Mouse (Mus musculus): ENCODE measurements around the gene Gm14409. TPM values are rescaled to one million over a fixed set of nuclear protein-coding genes. Genes with fewer than 3 reads are reported as not detected.
"Not testable (repeated sequence)": the region's sequence is repeated elsewhere in the genome, so short reads cannot be mapped to it uniquely, and the experiment has no call there.

The Gm14409 gene
- total RNA-seq (2015; ENCODE audit: low replicate concordance) (not detected in 2 replicates), total RNA-seq (2017; ENCODE audit: low replicate concordance) (not detected in 2 replicates)

DNA sequence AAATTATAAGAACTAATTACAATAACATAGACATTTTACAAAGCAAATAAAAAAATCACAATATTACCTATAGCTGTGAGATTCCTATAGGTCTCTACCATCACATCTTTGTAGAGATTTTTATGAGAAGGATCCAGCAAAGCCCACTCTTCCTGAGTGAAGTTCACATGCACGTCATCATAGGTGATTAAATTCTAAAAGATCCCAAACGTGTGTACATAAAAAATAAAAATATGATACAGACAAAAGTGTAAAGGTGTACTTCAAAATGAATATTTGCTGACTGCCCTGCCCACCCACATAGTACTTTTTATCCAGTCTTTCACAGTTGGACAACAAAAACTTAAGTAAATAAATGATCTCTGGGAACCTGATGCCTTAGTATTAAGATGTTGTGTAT lies at the start of gene Gm14409:
Gm14409 (minus strand) TSS at position 101 of the 400 bp plus-strand sequence.
- not testable (repeated sequence) for ATAC-seq (replicated peaks; ENCODE audit: low FRiP score, poor library complexity, severe bottlenecking)

DNA sequence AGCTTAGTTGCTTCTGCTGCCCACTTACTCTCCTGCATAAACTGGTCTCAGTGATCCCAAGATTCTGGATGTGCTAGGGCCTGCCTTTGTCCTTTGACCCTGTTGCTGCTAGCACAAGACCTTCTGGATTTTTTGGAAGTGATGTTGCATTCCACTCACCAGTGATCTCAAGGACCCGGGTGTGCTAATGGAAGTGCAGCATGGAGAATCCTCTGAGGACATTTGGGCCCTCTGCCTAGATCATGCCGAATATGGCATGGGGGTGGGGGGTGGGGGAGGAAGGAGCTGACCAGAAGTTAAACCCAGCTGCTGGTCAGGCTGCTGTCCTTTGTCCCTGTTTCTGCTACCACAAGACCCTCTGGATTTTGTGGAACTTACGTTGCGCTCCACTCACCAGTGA lies 42.8 kb upstream of the Gm14409 start:
- ATAC-seq (replicated peaks; ENCODE audit: low FRiP score, poor library complexity, severe bottlenecking): not testable (repeated sequence)

DNA sequence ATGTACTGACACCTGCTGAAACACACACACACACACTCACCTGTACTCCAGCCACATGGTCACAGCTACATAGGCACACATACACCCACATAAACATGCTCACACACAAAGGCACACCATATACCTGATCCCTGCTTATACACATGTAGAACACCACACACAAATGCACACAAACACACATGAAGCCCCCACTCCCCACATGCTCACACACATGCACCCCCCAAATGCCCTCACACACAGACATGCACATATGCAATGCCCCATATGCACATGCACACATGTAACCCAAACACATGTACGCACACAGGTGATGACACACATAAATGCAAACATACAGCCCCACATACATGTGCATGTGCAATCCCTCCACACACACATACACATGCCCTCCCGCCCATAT lies 38.1 kb upstream of the Gm14409 start:
- not testable (repeated sequence) for ATAC-seq (replicated peaks; ENCODE audit: low FRiP score, poor library complexity, severe bottlenecking)

GRCm38 (mm10) chr2:177283701-177284100 lies 16.9 kb upstream of the Gm14409 start:
- not testable (repeated sequence) for ATAC-seq (replicated peaks; ENCODE audit: low FRiP score, poor library complexity, severe bottlenecking)

DNA sequence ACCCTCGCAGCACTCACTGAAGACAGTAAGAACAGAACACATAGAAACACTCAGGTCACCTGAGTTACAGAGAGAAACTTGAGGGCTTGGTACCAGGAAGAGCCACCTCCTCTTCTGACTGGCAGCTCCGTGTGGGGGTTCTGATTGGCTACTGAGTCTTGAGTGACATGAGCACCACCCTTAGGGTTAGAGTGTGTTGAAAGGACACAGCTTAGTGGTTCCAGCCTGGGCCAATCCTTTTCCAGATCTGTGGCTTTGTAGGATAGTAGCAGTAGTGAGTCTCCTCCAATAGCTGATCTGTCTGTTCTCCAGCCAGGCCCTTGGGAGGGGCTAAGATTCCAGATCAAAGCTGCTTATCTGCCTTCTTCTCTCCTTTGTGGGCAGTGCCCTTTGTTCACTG lies 10.9 kb upstream of the Gm14409 start:
- ATAC-seq (replicated peaks; ENCODE audit: low FRiP score, poor library complexity, severe bottlenecking): not testable (repeated sequence)

GRCm38 (mm10) chr2:177272237-177272636 lies 5.4 kb upstream of the Gm14409 start:
- not testable (repeated sequence) for ATAC-seq (replicated peaks; ENCODE audit: low FRiP score, poor library complexity, severe bottlenecking)

- not testable (repeated sequence) for ATAC-seq (replicated peaks; ENCODE audit: low FRiP score, poor library complexity, severe bottlenecking)
Observed at GRCm38 (mm10) chr2:177247449-177247848, 19.4 kb downstream of the Gm14409 start.

GRCm38 (mm10) chr2:177230461-177230860 lies 36.4 kb downstream of the Gm14409 start:
- not testable (repeated sequence) for ATAC-seq (replicated peaks; ENCODE audit: low FRiP score, poor library complexity, severe bottlenecking)

Other genes starting within 250 kb of the Gm14409 start
- gene Gm14401, start 192.7 kb downstream of the Gm14409 start, total RNA-seq (2015; ENCODE audit: low replicate concordance): not detected in 2 replicates
- not detected in 2 replicates for gene Gm14401, start 192.7 kb downstream of the Gm14409 start, total RNA-seq (2017; ENCODE audit: low replicate concordance)
- gene Gm14410, start 60.6 kb downstream of the Gm14409 start, total RNA-seq (2015; ENCODE audit: low replicate concordance): not detected in 2 replicates
- 1.3 TPM in 1 of 2 replicates, not detected in the other for gene Gm14410, start 60.6 kb downstream of the Gm14409 start, total RNA-seq (2017; ENCODE audit: low replicate concordance)
- gene Gm14412, start 57.3 kb upstream of the Gm14409 start, total RNA-seq (2015; ENCODE audit: low replicate concordance): not detected in 2 replicates
- not detected in 2 replicates for gene Gm14412, start 57.3 kb upstream of the Gm14409 start, total RNA-seq (2017; ENCODE audit: low replicate concordance)
- not detected in 2 replicates for gene Gm14418, start 131.3 kb upstream of the Gm14409 start, total RNA-seq (2015; ENCODE audit: low replicate concordance)
- gene Gm14418, start 131.3 kb upstream of the Gm14409 start, total RNA-seq (2017; ENCODE audit: low replicate concordance): not detected in 2 replicates
- gene Zfp970, start 197.7 kb upstream of the Gm14409 start, total RNA-seq (2015; ENCODE audit: low replicate concordance): not detected in 2 replicates
- gene Zfp970, start 197.7 kb upstream of the Gm14409 start, total RNA-seq (2017; ENCODE audit: low replicate concordance): 0.39 TPM in 1 of 2 replicates, not detected in the other
- gene Gm14403, start 231.2 kb upstream of the Gm14409 start, total RNA-seq (2015; ENCODE audit: low replicate concordance): not detected in 2 replicates
- gene Gm14403, start 231.2 kb upstream of the Gm14409 start, total RNA-seq (2017; ENCODE audit: low replicate concordance): not detected in 2 replicates